Mouse (Mus musculus) C2C12 (cell line): Measurements from ENCODE around the gene Atg10.

Source experiments
- CEBPB ChIP-seq: IDR thresholded peaks from one replicate; pipeline ENCODE4 v1.6.1; 2011; ENCODE audit warnings: low read depth, mild to moderate bottlenecking, control low read depth, moderate library complexity
- CTCF ChIP-seq: IDR thresholded peaks from one replicate; pipeline ENCODE4 v1.5.1; 2011; ENCODE audit not compliant: control insufficient read depth, insufficient read depth, insufficient read length
- FOSL1 ChIP-seq: IDR thresholded peaks from one replicate; pipeline ENCODE4 v1.8.0; 2011; ENCODE audit warnings: mild to moderate bottlenecking, low read length; ENCODE audit not compliant: poor library complexity, insufficient read depth, severe bottlenecking
- MYOD1 ChIP-seq: IDR thresholded peaks from one replicate; pipeline ENCODE4 v1.6.1; 2011; ENCODE audit warnings: low read depth; ENCODE audit not compliant: control insufficient read depth, insufficient read length
- USF1 ChIP-seq: IDR thresholded peaks from one replicate; pipeline ENCODE4 v1.6.1; 2011; ENCODE audit warnings: low read depth, mild to moderate bottlenecking, control low read depth, moderate library complexity

DNA sequence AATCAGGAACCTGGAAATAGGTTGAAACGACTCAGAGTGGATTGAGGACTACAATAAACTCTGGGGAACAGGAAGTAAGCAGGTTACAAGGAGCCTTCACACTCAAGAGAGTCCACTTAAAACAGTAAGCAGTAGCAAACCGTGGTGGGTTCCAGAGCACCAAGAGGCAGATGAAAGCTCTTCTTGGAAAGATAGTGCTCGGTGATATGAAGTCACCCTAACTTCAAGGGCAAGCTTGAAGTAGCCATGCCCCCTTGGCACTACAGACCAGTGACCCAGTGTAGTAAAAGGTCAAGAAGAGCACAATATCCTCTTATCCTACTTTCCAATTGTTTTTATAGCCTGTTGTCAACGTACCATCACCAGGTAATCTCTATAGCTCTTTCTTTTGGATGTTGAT, 2.1 kb downstream of the Atg10 start:
- TF ChIP-seq CTCF = no peak
- no peak for TF ChIP-seq MYOD1
- no peak for TF ChIP-seq USF1
- TF ChIP-seq CEBPB = no peak
- no peak for TF ChIP-seq FOSL1
